Comparison of ENCODE assay signal across 1 mouse cellular context in the genomic region with DNA sequence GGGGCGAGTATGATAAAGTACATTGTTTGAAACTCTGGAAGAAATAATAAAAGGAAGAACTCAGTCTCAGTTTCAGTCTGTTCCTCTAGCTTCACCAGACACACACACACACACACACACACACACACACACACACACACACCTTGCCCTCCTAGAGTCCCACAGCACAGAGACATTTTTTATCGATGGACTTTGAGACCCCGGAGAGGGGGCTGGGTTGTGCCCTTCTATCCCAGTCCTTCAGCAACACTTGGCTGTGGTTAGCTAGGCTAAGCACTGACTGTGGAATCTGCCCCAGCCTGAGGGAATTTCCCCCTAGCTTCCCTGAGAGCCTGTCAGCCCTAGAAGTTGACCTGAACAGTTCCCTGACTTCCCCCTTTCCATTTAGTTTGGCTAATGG.
TF ChIP-seq lines count a peak whose summit lies in the region.

No protein-coding gene starts in this region.

TF ChIP-seq in CH12.LX, 34 proteins besides CTCF, POLR2A, EP300 and RAD21:
- TF ChIP-seq RCOR1 (conservative IDR thresholded peaks at IDR 0.05; ENCODE audit: low read depth, low read length) (no peak), MAFK (IDR thresholded peaks at IDR 0.05; ENCODE audit: insufficient replicate concordance, low read length) (no peak), TCF12 (IDR thresholded peaks at IDR 0.05; ENCODE audit: low read depth, low read length) (no peak), POLR2AphosphoS2 (IDR thresholded peaks at IDR 0.05; ENCODE audit: low read depth, low read length) (no peak), NELFE (IDR thresholded peaks at IDR 0.05; ENCODE audit: low read depth, low read length) (no peak), SMC3 (IDR thresholded peaks at IDR 0.05; ENCODE audit: low read depth, low read length) (no peak), BHLHE40 (IDR thresholded peaks at IDR 0.05; ENCODE audit: low read depth, low read length) (peak; percentile 42)
